Mouse (Mus musculus): ENCODE measurements around the gene Ptges.
"Not testable (repeated sequence)": the region's sequence is repeated elsewhere in the genome, so short reads cannot be mapped to it uniquely, and the experiment has no call there.

Ptges gene

GRCm38 (mm10) chr2:30929483-30930045 is at the start of gene Ptges:
Ptges (minus strand) TSS chr2:30929863.
- DNase-seq, result peak; percentile 86 to 87

- peak; percentile 91 to 94 for DNase-seq
Measured at GRCm38 (mm10) chr2:30967352-30968327, 38.0 kb upstream of the Ptges start, which contains the start of gene Tor1a. Tor1a (minus strand) TSS chr2:30967933.

GRCm38 (mm10) chr2:30966826-30967225 is 37.2 kb upstream of the Ptges start:
- DNase-seq, result no peak

- no peak for DNase-seq
Measured at GRCm38 (mm10) chr2:30965627-30966026, 36.0 kb upstream of the Ptges start.

GRCm38 (mm10) chr2:30962570-30963254 is 33.0 kb upstream of the Ptges start:
- no peak for DNase-seq

DNA sequence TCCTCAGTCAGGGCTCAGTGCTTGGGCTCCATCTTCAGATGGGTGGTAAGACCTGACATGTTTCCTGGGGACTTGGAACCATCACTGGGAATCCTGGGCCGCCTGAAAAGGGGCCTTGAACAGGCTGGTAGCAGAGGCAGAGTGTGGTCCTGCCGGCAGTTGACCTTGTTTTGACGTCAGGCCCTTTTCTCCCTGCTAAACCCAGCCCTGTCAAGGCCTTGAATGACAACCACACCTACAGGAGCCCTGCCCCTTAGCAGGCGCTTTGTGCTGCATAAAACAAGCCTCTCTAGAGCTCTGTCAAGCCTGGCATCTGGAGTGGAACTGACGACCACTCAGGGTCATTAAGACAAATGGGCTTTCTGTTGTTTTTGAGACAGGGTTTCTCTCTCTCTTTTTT is 30.2 kb upstream of the Ptges start:
- no peak for DNase-seq

DNA sequence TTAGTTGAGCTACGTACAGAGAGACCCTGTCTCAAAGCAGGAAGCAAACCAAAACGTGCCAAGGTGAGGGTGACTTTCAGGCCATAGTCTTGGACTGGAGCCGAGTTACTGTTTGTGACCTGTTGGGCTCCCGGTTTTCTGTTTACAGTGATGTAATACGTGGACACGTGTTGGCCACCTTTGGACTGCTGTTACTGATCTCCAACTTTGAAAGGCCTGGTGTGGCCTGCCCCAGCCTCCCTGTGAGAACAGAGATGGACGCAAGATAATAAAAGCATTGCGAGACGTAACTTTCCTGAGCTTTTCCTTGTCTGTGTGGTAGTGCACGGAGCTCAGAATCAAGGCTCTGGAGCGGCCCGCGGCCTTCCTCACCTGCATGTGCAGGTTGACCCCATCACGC is 29.1 kb upstream of the Ptges start:
- no peak for DNase-seq

GRCm38 (mm10) chr2:30957511-30957910 is 27.8 kb upstream of the Ptges start:
- DNase-seq, result no peak

- DNase-seq, result no peak
Measured at GRCm38 (mm10) chr2:30954797-30955196, 25.1 kb upstream of the Ptges start.

DNA sequence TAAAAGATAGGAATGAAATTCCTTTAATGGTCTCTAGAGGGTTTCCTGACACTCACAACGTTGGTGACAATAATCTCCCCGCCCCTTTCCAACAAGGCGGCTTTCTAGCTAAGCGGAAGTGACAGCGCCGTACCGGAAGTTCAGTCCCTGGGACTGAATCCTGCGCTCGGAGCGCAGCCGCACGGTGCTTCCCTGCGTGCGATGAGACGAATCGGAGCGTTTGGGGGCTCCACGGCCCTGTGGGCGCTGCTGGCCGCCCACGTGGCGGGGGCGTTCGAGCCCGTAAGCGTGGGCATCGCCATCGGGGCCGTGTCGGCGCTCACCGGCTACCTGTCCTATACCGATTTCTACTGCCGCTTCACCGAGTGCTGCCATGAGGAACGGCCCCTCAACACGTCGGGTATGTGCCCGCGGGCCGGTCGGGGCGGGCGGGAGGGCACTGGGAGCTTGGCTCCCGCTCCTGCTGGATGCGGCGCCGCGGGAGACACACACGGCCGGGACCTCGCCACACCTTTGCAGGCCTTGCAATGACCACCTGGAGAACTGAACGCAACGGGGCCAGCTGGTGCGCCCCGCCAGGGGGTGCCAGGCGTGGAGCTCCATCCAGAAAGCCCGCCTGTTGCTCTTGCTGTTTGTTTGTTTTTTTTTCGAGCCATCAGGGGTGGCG is 23.3 kb upstream of the Ptges start, which contains the start of gene Tor1b:
Gene Tor1b (plus strand): TSS at position 136 of the 667 bp plus-strand sequence.
- peak; percentile 87 to 92 for DNase-seq

DNA sequence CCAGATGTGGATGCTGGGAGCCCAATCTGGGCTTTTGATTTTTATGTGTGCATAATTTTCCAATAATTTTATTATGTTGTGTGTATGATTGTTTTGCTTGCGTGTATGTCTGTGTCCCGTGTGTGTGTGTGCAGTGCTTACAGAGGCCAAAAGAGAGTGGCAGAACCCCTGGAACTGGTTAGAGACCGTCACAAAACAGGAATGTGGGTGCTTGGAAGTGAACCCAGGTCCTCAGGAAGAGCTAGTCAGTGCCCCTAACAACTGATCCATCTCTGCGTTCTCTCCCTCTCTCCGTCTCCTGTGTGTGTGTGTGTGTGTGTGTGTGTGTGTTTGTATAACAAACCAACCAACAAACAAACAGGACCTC is 22.8 kb upstream of the Ptges start:
- DNase-seq, result no peak

- peak; percentile 74 to 81 for DNase-seq
Measured at GRCm38 (mm10) chr2:30942603-30943011, 12.9 kb upstream of the Ptges start.

GRCm38 (mm10) chr2:30942116-30942515 is 12.5 kb upstream of the Ptges start:
- peak in 1 of 2 experiments; percentile 40 for DNase-seq

DNA sequence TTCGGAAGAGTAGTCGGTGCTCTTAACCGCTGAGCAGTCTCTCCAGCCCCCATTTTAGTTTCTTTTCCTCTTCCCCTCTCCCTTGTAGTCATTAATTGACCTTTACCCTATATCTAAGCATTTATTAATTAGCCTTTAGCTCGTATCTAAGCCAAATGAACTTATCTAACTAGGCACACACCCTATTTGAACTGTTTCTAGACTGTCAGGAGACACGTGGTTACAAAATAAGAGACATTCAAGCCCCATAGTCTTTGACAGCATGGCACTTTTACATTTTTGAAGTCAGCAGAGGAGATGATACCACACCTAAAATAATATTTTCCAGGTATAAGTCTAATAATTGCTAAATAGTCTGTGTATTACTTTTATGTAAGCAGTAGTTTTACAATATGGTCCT is 11.9 kb upstream of the Ptges start:
- no peak for DNase-seq

GRCm38 (mm10) chr2:30938574-30938991 is 8.9 kb upstream of the Ptges start:
- DNase-seq, result no peak

- DNase-seq, result no peak
Measured at GRCm38 (mm10) chr2:30937731-30938130, 8.1 kb upstream of the Ptges start.

GRCm38 (mm10) chr2:30936808-30937207 is 7.1 kb upstream of the Ptges start:
- DNase-seq, result no peak

DNA sequence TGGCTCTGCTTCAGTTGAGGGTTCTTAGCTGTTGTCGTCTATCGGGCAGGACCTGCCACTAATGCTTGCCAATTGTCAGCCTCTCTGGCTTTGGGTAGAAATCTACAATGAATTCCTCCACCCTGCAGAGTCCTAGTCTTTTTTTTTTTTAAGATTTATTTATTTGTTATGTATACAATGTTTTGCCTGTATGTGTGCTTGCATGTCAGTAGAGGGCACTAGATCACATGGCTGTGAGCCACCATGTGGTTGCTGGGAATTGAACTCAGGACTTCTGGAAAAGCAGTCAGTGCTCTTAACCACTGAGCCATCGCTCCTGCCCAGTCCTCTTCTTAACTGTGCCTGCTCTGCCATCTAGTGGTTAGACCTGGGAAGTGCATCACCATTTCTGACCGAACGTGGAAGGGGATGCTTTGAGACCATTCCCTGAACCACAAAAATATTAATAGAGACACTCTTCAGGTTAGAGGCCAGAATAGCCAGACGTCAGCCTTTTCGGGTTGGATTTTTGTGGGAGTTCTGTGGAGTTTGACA is 4.3 kb upstream of the Ptges start:
- DNase-seq, result peak; percentile 85 to 86

DNA sequence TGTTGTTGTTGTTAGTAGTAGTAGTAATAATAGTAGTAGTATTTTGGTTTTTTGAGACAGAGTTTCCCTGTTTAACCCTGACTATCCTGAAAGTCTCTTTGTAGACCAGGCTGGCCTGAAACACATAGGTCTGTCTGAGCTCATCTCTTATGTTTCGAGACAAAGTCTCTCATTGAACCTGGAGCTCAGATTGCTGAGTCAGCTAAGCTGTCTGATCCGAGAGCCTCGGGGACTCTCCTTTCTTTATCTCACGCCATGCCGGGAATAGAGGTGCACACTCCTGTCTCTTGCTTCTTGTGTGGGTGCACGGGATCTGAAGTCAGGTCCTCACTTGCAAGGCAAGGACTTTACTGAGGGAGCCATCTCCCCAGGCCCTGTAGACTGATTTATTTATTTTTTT is 3.4 kb upstream of the Ptges start:
- no peak for DNase-seq

- DNase-seq, result no peak
Measured at GRCm38 (mm10) chr2:30931922-30932321, 2.3 kb upstream of the Ptges start.

GRCm38 (mm10) chr2:30930846-30931245 is 1.2 kb upstream of the Ptges start:
- DNase-seq, result not testable (repeated sequence)

DNA sequence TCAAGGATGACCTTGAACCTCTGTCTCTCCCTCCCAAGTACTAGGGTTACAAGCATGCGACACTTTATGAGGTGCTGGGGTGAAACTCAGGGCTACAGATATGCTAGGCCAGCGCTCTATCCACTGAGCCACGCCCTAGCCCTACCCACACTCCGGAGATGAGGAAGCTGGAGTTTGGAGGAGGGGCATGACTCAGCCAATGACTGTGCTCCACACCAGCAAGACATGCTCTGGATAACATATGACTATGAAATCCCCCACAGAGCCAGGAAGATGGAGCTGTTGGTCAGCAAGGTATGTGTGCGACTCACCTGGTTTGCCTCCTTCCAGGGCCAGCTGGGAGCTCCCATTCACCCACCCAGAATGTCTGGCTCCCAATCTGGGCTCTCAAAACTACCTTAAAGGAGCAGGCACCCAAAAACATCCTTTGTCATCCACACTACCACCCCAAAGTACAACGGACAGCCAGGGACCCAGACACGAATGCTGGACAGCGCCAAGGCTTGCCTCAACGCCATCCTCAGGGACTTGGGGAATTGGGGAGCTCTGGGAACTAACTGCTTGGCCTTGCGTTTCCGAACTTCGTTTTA is 675 bp downstream of the Ptges start:
- DNase-seq, result peak in 1 of 2 experiments; percentile 25

All from kidney, postnatal 4 days (tissue).